Mouse (Mus musculus) heart, embryonic 13.5 days (tissue): ENCODE measurements at regions not wholly inside any gene's neighbourhood (a gene's known extent, or its start where the extent isn't known, plus 50 kb on each side); places are given as distances from the start of the nearest gene placed in this dataset.

Source experiments
- ATAC-seq: fragments of 200-750 bp; cut with Nextera tagmentation; 2 replicates; pipeline ENCODE4 v1.8.0; 2017; ENCODE audit warnings: moderate TSS enrichment; ENCODE audit not compliant: insufficient number of reproducible peaks, low FRiP score, low TSS enrichment; ENCODE audit errors: extremely low read depth
- H3K27ac ChIP-seq: fragments of 300-500 bp; sonication (generic); replicated peaks from 2 replicates; pipeline ENCODE4 v1.5.1; 2015; ENCODE audit warnings: moderate library complexity, mild to moderate bottlenecking, inconsistent platforms
- H3K27me3 ChIP-seq: fragments of 300-500 bp; sonication (generic); replicated peaks from 2 replicates; pipeline ENCODE4 v1.6.1; 2015; ENCODE audit warnings: mild to moderate bottlenecking, inconsistent platforms
- H3K36me3 ChIP-seq: fragments of 300-500 bp; sonication (generic); 2 replicates; pipeline ENCODE4 v1.6.1; 2015; ENCODE audit warnings: mild to moderate bottlenecking, inconsistent platforms
- H3K4me1 ChIP-seq: fragments of 300-500 bp; sonication (generic); 2 replicates; pipeline ENCODE4 v1.6.1; 2015; ENCODE audit warnings: inconsistent platforms
- H3K4me2 ChIP-seq: fragments of 300-500 bp; sonication (generic); 2 replicates; pipeline ENCODE4 v1.6.1; 2015; ENCODE audit warnings: inconsistent platforms, mild to moderate bottlenecking, moderate library complexity
- H3K4me3 ChIP-seq: fragments of 300-500 bp; sonication (generic); 2 replicates; pipeline ENCODE4 v1.5.1; 2015; ENCODE audit warnings: moderate library complexity, mild to moderate bottlenecking, inconsistent platforms
- H3K9ac ChIP-seq: fragments of 300-500 bp; sonication (generic); 2 replicates; pipeline ENCODE4 v1.6.1; 2015; ENCODE audit warnings: inconsistent platforms, mild to moderate bottlenecking, moderate library complexity
- H3K9me3 ChIP-seq: fragments of 300-500 bp; sonication (generic); 2 replicates; pipeline ENCODE4 v1.6.1; 2016; ENCODE audit warnings: inconsistent platforms
- WGBS: fragments of 180-500 bp; shearing (Covaris S2); methylation state at CpG from one replicate; pipeline ENCODE4 v1.1.7; 2015; ENCODE audit warnings: mixed read lengths; 5-methylcytosine and 5-hydroxymethylcytosine counted together

GRCm38 (mm10) chr15:94160806-94161205 is 304.4 kb downstream of the Adamts20 start:
- no peaks in the 10 kb centered on the region for H3K36me3 ChIP-seq
- H3K4me1 ChIP-seq = no peaks in the 10 kb centered on the region
- no peak overlapping the region for H3K4me2 ChIP-seq
- H3K27me3 ChIP-seq = no peaks in the 10 kb centered on the region
- WGBS = 87% methylated on average over 4 of the region's 4 CpGs
- H3K9ac ChIP-seq = no peak overlapping the region
- no peak overlapping the region for H3K4me3 ChIP-seq
- no peak overlapping the region for H3K27ac ChIP-seq
- ATAC-seq = no peak
- H3K9me3 ChIP-seq = peaks cover 8% of the 10 kb centered on the region; the same call in 1 of the 2 replicates

- ATAC-seq = no peak
- Histone ChIP-seq H3K4me2 (peak overlapping the region; percentile 5; the same call in 1 of the 2 replicates), H3K4me3 (no peak overlapping the region), H3K27ac (peak overlapping the region; percentile 15; the same call in 1 of the 2 replicates), H3K4me1 (peaks cover 5% of the 10 kb centered on the region), H3K27me3 (no peaks in the 10 kb centered on the region), H3K36me3 (no peaks in the 10 kb centered on the region), H3K9me3 (peaks cover 5% of the 10 kb centered on the region; the same call in 1 of the 2 replicates), H3K9ac (no peak overlapping the region)
- 46% methylated on average over 13 of the region's 13 CpGs for WGBS
Observed at GRCm38 (mm10) chr15:94139534-94139958, 325.7 kb downstream of the Adamts20 start.

GRCm38 (mm10) chr15:94137159-94137952 is 327.9 kb downstream of the Adamts20 start:
- Histone ChIP-seq H3K4me2 (no peak overlapping the region), H3K4me1 (peaks cover 5% of the 10 kb centered on the region), H3K4me3 (no peak overlapping the region), H3K27ac (no peak overlapping the region), H3K9ac (no peak overlapping the region), H3K9me3 (peaks cover 11% of the 10 kb centered on the region), H3K36me3 (no peaks in the 10 kb centered on the region), H3K27me3 (no peaks in the 10 kb centered on the region)
- ATAC-seq = no peak
- WGBS = 73% methylated on average over 27 of the region's 27 CpGs

GRCm38 (mm10) chr15:94112801-94113200 is 352.4 kb downstream of the Adamts20 start:
- no peaks in the 10 kb centered on the region for H3K27me3 ChIP-seq
- no peak overlapping the region for H3K27ac ChIP-seq
- no peaks in the 10 kb centered on the region for H3K36me3 ChIP-seq
- 67% methylated on average over 5 of the region's 5 CpGs for WGBS
- ATAC-seq = no peak
- H3K9me3 ChIP-seq = no peaks in the 10 kb centered on the region; the same call in 1 of the 2 replicates
- H3K4me1 ChIP-seq = no peaks in the 10 kb centered on the region
- no peak overlapping the region for H3K4me2 ChIP-seq
- H3K9ac ChIP-seq = no peak overlapping the region
- H3K4me3 ChIP-seq = no peak overlapping the region

- WGBS = 23% methylated on average over 2 of the region's 2 CpGs
- no peaks in the 10 kb centered on the region for H3K36me3 ChIP-seq
- no peaks in the 10 kb centered on the region for H3K27me3 ChIP-seq
- no peak overlapping the region for H3K4me2 ChIP-seq
- no peak overlapping the region for H3K9ac ChIP-seq
- no peak overlapping the region for H3K4me3 ChIP-seq
- H3K9me3 ChIP-seq = no peaks in the 10 kb centered on the region
- no peak overlapping the region for H3K27ac ChIP-seq
- no peak for ATAC-seq
- H3K4me1 ChIP-seq = no peaks in the 10 kb centered on the region
Observed at GRCm38 (mm10) chr15:94107186-94107716, 358.0 kb downstream of the Adamts20 start.

DNA sequence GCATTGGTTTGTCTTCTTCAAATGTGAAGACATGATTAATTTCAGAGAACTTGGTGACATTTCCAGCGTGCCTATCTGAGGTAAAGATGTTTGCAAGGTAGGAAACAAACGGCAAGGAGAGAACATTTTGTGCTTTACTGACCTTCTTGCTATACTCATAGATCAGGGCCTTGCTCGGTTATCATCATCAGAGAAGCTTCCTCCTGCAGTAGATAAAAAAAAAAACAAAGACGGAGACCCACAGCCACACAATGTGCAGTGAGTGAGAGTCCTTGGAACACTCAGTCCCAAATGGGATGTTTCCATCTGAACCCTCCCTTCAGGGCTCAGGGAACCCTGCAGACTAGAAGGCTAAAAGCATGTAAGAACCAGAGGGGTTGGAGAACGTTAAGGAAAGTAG is 374.6 kb downstream of the Adamts20 start:
- no peak overlapping the region for H3K4me3 ChIP-seq
- no peak overlapping the region for H3K27ac ChIP-seq
- ATAC-seq = no peak
- no peaks in the 10 kb centered on the region for H3K9me3 ChIP-seq
- 66% methylated on average over 5 of the region's 5 CpGs for WGBS
- no peaks in the 10 kb centered on the region for H3K4me1 ChIP-seq
- no peaks in the 10 kb centered on the region for H3K27me3 ChIP-seq
- no peaks in the 10 kb centered on the region for H3K36me3 ChIP-seq
- no peak overlapping the region for H3K4me2 ChIP-seq
- no peak overlapping the region for H3K9ac ChIP-seq

DNA sequence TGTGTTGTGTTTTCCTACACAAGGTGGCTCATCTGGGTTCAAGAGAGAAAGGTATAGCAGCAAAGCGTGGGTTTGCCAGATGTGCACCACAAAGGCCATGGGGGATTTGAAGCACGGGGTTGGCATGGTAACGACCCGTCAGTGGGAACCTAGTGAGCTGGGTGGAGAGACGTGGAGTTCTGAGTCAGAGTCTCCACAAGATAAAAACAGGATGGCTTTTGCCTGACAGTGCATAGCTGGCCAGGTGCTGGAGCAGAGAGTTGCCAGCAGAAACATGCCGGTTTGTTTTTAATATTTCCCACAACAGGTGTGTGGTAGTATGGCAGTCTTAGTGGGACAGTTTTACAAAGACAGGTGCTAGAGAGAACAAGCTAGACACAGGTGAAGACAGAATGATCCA is 375.4 kb downstream of the Adamts20 start:
- H3K36me3 ChIP-seq = no peaks in the 10 kb centered on the region
- no peak overlapping the region for H3K4me2 ChIP-seq
- H3K27me3 ChIP-seq = no peaks in the 10 kb centered on the region
- no peak overlapping the region for H3K9ac ChIP-seq
- H3K4me1 ChIP-seq = no peaks in the 10 kb centered on the region
- no peak for ATAC-seq
- no peak overlapping the region for H3K4me3 ChIP-seq
- 57% methylated on average over 6 of the region's 6 CpGs for WGBS
- no peak overlapping the region for H3K27ac ChIP-seq
- no peaks in the 10 kb centered on the region for H3K9me3 ChIP-seq

- H3K4me2 ChIP-seq = no peak overlapping the region
- H3K9me3 ChIP-seq = no peaks in the 10 kb centered on the region
- H3K4me1 ChIP-seq = 0 out of 2 replicates have a peak, but pooled peaks cover 4% of the 10 kb centered on the region
- no peaks in the 10 kb centered on the region for H3K36me3 ChIP-seq
- no peak overlapping the region for H3K9ac ChIP-seq
- H3K27me3 ChIP-seq = no peaks in the 10 kb centered on the region
- WGBS = 78% methylated on average over 4 of the region's 4 CpGs
- ATAC-seq = no peak
- H3K4me3 ChIP-seq = no peak overlapping the region
- H3K27ac ChIP-seq = no peak overlapping the region
Observed at GRCm38 (mm10) chr15:94082369-94082768, 382.8 kb downstream of the Adamts20 start.

GRCm38 (mm10) chr15:94077056-94077455 is 388.2 kb downstream of the Adamts20 start:
- WGBS = 64% methylated on average over 6 of the region's 6 CpGs
- H3K4me1 ChIP-seq = peaks cover 16% of the 10 kb centered on the region
- no peak overlapping the region for H3K27ac ChIP-seq
- no peak for ATAC-seq
- no peak overlapping the region for H3K9ac ChIP-seq
- no peaks in the 10 kb centered on the region for H3K27me3 ChIP-seq
- no peaks in the 10 kb centered on the region for H3K9me3 ChIP-seq
- H3K36me3 ChIP-seq = no peaks in the 10 kb centered on the region
- H3K4me2 ChIP-seq = no peak overlapping the region
- H3K4me3 ChIP-seq = no peak overlapping the region

- Histone ChIP-seq H3K4me1 (peaks cover 12% of the 10 kb centered on the region), H3K36me3 (no peaks in the 10 kb centered on the region), H3K4me2 (no peak overlapping the region), H3K9me3 (no peaks in the 10 kb centered on the region), H3K27me3 (no peaks in the 10 kb centered on the region), H3K9ac (no peak overlapping the region), H3K4me3 (no peak overlapping the region), H3K27ac (0 out of 2 replicates have a peak overlapping the region, but pooled peaks have one; percentile 24)
- 66% methylated on average over 7 of the region's 7 CpGs for WGBS
- no peak for ATAC-seq
Observed at GRCm38 (mm10) chr15:94074161-94074950, 390.9 kb downstream of the Adamts20 start.

DNA sequence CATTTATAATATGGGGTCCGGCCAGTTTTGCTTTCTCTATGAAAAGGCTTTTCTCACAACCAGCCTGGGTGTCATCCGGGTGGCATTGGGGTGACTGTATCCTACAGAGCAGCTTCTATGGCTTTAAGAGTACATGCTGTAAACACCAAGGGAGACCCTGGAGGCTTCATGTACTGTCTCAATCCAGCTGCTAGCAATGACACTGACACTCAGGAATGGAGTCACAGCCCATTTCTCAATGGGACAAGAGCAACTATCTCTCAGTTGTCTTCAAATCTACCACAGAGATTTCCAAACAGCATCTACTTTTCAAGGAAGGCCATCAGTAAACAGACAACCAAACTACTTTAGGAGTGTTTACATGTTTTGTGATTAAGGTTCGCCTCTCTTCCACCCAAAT is 397.5 kb downstream of the Adamts20 start:
- ATAC-seq = no peak
- 75% methylated on average over 3 of the region's 3 CpGs for WGBS
- no peaks in the 10 kb centered on the region for H3K27me3 ChIP-seq
- no peak overlapping the region for H3K4me2 ChIP-seq
- no peak overlapping the region for H3K27ac ChIP-seq
- H3K9me3 ChIP-seq = no peaks in the 10 kb centered on the region
- H3K4me3 ChIP-seq = no peak overlapping the region
- H3K4me1 ChIP-seq = 0 out of 2 replicates have a peak, but pooled peaks cover 3% of the 10 kb centered on the region
- no peak overlapping the region for H3K9ac ChIP-seq
- no peaks in the 10 kb centered on the region for H3K36me3 ChIP-seq
